Mouse (Mus musculus): ENCODE measurements around the gene Tc2n. TPM values are rescaled to one million over a fixed set of nuclear protein-coding genes. Genes with fewer than 3 reads are reported as not detected.
"Not testable (repeated sequence)": the region's sequence is repeated elsewhere in the genome, so short reads cannot be mapped to it uniquely, and the experiment has no call there.

Tc2n gene
- total RNA-seq (2017), result not detected in 3 replicates

DNA sequence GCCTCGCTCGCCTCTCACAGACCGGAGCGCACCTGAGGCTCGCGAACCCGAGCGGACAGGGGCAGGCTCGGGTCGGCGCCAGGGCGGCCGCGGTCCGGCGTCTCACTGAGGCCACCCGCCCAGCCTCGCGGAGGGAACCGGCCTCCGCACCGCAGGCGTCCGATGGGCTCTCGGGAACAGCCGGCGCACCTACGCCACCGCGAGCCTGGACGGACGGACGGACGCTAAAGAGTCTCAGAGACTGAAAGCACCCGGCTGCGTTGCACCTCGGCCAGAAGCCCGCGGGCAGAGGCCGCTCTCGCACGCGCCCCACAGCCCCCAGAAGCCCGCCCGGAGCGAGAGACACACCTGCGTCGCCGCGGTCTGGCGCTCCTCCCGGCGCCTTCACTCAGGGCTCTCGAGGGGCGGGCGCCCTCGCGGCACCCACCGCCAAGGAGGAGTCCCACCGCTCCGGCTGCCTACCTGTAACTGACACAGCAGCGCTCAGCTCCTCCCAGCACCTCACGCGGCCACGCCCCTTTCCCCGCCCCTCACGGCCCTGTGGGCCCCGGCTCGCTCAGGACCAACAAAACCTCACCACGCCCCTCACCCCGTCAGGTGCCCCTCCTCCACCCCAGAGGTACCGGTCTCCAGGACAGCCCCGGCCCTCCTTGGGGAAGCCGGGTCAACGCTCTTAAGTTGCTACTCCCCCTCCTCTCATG is at the start of gene Tc2n:
Gene Tc2n (minus strand): TSS at position 470 of the 701 bp plus-strand sequence.
- no peak for ATAC-seq (replicated peaks; ENCODE audit: insufficient number of reproducible peaks, low FRiP score, low TSS enrichment, poor library complexity, severe bottlenecking)

DNA sequence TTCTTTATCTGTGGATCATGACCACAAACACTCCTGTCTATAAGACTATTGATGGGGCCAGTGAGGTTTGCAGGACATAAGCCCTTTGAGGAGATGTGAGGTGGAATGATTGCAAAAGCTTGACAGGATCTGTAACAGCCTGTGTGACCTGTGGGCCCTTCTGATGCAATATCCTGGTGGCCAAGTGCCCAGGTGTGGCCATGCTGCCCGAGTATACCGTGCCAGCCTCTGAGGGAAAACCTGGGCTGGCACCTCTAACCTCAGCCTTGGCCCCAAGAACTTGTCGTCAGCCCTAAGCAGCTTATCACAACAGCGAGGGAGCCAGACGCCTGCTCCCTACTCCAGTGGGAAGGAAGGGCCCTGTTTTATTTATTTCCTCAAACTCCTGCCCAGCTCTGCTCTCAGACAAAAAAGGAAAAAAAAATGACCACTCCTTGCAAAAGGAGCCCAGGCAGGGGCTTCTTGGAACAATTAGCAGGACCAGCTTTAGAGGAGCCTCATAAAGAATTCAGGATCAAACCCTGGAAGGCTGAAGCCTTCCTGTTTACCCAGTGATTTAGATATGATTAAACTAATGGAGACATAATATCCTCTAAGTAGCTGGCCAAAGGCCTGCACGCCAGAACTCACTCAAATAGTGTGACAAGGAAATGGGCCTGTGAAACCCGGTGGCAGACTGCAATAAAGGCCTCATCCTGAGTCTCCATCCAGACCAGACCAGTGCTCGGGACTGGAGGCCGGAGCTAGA is 49.2 kb upstream of the Tc2n start:
- ATAC-seq (replicated peaks; ENCODE audit: insufficient number of reproducible peaks, low FRiP score, low TSS enrichment, poor library complexity, severe bottlenecking), result no peak

GRCm38 (mm10) chr12:101766228-101766852 is 48.0 kb upstream of the Tc2n start:
- ATAC-seq (replicated peaks; ENCODE audit: insufficient number of reproducible peaks, low FRiP score, low TSS enrichment, poor library complexity, severe bottlenecking), result no peak

GRCm38 (mm10) chr12:101764870-101765269 is 46.5 kb upstream of the Tc2n start:
- ATAC-seq (replicated peaks; ENCODE audit: insufficient number of reproducible peaks, low FRiP score, low TSS enrichment, poor library complexity, severe bottlenecking), result no peak

- ATAC-seq (replicated peaks; ENCODE audit: insufficient number of reproducible peaks, low FRiP score, low TSS enrichment, poor library complexity, severe bottlenecking), result no peak
Observed at GRCm38 (mm10) chr12:101763065-101763464, 44.7 kb upstream of the Tc2n start.

- ATAC-seq (replicated peaks; ENCODE audit: insufficient number of reproducible peaks, low FRiP score, low TSS enrichment, poor library complexity, severe bottlenecking), result no peak
Observed at GRCm38 (mm10) chr12:101762054-101762453, 43.7 kb upstream of the Tc2n start.

GRCm38 (mm10) chr12:101759440-101760045 is 41.2 kb upstream of the Tc2n start:
- ATAC-seq (replicated peaks; ENCODE audit: insufficient number of reproducible peaks, low FRiP score, low TSS enrichment, poor library complexity, severe bottlenecking), result no peak

- ATAC-seq (replicated peaks; ENCODE audit: insufficient number of reproducible peaks, low FRiP score, low TSS enrichment, poor library complexity, severe bottlenecking), result no peak
Observed at GRCm38 (mm10) chr12:101758698-101759097, 40.4 kb upstream of the Tc2n start.

- no peak for ATAC-seq (replicated peaks; ENCODE audit: insufficient number of reproducible peaks, low FRiP score, low TSS enrichment, poor library complexity, severe bottlenecking)
Observed at GRCm38 (mm10) chr12:101742375-101742774, 24.1 kb upstream of the Tc2n start.

DNA sequence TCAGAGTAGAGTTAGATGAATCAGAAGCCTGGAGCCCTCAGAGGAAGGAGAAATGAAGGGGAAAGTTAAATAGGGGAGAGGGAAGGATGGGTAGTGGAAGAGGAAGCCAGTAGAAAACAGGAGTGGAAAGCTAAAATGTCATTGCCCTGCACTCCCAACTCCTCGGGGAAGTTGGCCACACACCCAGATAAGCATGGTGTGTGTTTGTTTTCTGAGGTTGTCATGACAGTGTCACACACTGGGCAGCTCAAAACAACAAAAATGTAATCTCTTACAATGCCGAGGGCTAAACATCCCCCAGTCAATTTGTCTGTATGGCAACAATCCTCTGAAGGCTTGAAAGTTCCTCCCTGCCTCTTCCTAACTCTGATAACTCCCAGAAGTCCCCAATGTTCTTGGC is 22.2 kb upstream of the Tc2n start:
- no peak for ATAC-seq (replicated peaks; ENCODE audit: insufficient number of reproducible peaks, low FRiP score, low TSS enrichment, poor library complexity, severe bottlenecking)

DNA sequence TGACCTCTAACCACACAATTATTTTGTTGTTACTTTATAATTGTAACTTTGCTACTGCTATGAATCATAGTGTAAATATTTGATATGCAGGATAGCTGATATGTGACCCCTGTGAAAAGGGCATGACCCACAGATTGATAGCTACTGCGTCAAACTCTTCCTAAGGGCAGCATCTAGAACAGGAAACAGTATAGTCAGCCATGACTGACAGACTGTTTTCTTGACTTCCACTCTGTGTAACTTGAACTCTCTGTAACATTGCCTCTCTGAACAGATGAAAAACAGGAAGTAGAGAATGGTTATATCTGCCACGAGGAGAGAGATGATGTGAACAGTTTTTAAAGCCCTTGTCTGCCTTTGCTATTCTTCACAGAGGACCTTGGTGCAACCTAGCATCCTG is 21.7 kb upstream of the Tc2n start:
- no peak for ATAC-seq (replicated peaks; ENCODE audit: insufficient number of reproducible peaks, low FRiP score, low TSS enrichment, poor library complexity, severe bottlenecking)

DNA sequence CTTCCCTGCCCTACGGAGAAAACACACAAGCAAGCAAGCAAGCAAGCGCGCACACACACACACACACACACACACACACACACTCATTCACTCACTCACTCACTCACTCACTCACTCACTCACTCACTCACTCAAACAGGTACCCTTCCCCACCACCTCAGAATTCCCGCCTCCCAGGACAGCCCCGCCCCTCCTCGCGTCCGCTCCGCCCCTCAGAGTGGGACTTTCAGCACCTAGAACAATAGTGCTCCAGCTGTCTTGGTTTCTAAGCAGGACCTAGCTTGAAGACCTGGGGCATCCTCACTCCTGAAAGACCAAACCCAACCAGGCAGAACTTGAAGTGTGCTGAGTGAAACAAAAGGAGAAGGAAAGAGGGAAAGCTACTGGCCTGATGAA is 430 bp upstream of the Tc2n start:
- ATAC-seq (replicated peaks; ENCODE audit: insufficient number of reproducible peaks, low FRiP score, low TSS enrichment, poor library complexity, severe bottlenecking), result no peak

- no peak for ATAC-seq (replicated peaks; ENCODE audit: insufficient number of reproducible peaks, low FRiP score, low TSS enrichment, poor library complexity, severe bottlenecking)
Observed at GRCm38 (mm10) chr12:101699176-101699575, 19.1 kb downstream of the Tc2n start.

DNA sequence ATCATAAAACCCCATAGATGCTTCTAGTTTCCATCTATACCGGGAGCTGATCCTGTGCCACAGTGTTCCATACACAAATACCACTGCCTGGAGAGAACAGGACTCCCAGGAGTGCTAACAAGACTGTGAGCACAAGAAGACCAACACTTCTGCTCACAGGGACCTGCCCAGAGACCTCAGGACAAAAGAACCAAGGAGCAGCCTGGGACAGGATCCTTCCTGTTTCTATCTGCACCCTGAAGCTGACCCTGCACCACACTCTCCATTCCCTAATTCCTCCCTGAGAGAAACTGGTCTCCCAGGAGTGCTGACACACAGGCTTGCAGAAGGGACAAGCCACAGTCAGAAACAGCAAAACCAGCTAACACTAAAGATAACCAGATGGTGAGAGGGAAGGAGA is 21.8 kb downstream of the Tc2n start:
- no peak for ATAC-seq (replicated peaks; ENCODE audit: insufficient number of reproducible peaks, low FRiP score, low TSS enrichment, poor library complexity, severe bottlenecking)

GRCm38 (mm10) chr12:101680538-101680937 is 37.8 kb downstream of the Tc2n start:
- no peak for ATAC-seq (replicated peaks; ENCODE audit: insufficient number of reproducible peaks, low FRiP score, low TSS enrichment, poor library complexity, severe bottlenecking)

GRCm38 (mm10) chr12:101667502-101667901 is 50.8 kb downstream of the Tc2n start:
- no peak for ATAC-seq (replicated peaks; ENCODE audit: insufficient number of reproducible peaks, low FRiP score, low TSS enrichment, poor library complexity, severe bottlenecking)

DNA sequence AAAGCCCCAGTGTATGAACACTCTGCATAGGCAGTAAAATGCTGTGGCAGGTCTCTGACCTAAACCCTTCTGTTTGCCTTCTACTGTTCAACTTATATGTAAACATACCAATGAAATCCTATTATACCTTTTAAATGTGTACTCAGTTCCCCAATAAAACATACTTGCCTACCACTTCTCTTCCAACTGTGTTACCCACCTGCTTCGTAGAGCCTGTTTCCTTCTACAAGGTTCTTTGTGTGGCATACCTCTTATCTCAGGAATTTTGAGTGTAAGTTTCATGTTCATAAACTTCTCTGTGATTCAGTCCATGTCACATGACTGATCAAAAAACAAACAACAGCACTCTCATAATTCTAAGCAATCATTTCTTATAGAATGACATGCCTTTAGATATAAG is 85.2 kb downstream of the Tc2n start:
- ATAC-seq (replicated peaks; ENCODE audit: insufficient number of reproducible peaks, low FRiP score, low TSS enrichment, poor library complexity, severe bottlenecking), result no peak

DNA sequence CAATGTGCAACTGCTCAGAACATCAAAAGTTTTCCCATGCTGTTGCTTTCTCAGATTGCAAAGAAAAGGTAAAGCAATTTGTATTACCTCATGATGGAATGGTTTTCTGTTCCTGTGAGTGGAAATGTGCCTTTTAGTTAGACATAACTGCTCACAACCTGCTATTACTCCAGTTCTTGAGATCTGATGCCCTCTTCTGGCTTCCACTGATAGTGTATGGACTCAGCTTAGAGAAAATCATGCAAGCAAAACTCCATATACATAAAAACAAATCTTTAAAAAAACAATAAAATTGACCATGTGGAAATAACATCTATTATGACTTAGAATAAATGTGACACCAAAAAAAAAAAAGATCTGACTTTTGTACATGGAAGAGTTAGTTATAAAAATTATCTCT is 111.7 kb downstream of the Tc2n start:
- not testable (repeated sequence) for ATAC-seq (replicated peaks; ENCODE audit: insufficient number of reproducible peaks, low FRiP score, low TSS enrichment, poor library complexity, severe bottlenecking)
